Mouse (Mus musculus) liver, adult 2 months (tissue): ENCODE measurements at regions not wholly inside any gene's neighbourhood (a gene's known extent, or its start where the extent isn't known, plus 50 kb on each side); places are given as distances from the start of the nearest gene placed in this dataset.

Experiments
- CTCF ChIP-seq: fragments of 200-500 bp; IDR thresholded peaks from 2 replicates; pipeline ENCODE4 v1.5.1; 2011; ENCODE audit warnings: low read depth, low read length, control low read depth
- POLR2A ChIP-seq: fragments of 200-500 bp; IDR thresholded peaks from 2 replicates; pipeline ENCODE4 v1.6.1; 2011; ENCODE audit warnings: low read length, control low read depth; ENCODE audit not compliant: insufficient read depth; ENCODE audit errors: extremely low read depth

DNA sequence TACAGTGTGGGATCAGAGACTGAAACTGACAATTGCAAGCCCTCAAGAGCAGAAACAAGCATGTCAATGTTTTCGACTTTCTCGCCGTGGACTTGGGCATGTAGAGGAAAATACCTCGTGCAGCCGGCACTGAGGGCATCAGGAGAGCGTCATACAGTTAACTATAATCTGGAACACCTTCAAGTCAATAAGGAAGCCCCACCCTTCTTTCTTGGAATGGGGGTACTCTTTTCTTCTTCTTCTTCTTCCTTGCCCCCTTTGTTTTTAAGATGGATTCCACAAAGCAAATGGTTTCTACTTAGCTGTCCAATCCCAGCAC, 452.5 kb downstream of the Wdr11 start:
- TF ChIP-seq CTCF (no peak), POLR2A (no peak)
